Mouse (Mus musculus): ENCODE measurements around the gene Casq2.

The Casq2 gene

GRCm38 (mm10) chr3:102086283-102086682 lies at the start of gene Casq2:
Gene Casq2, plus strand, starts transcription at chr3:102086415.
- DNase-seq (ENCODE audit: low spot score in 2 of 2), result no peak

DNA sequence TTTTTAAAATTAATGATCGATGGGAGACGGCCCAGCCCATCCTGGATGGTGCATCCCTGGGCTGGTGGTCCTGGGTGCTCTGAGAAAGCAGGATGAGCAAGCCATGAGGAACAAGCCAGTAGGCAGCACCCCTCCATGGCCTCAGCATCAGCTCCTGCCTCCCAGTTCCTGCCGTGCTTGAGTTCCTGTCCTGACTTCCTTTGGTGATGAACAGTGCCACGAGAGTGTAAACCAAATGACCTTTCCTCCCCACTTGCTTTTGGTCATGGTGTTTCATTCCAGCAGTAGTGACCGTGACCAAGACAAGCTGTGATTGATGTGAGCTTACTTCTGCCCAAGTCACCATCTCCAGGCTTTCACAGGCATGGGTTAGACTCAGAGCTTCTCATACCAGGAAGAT lies 48.4 kb upstream of the Casq2 start:
- no peak for DNase-seq (ENCODE audit: low spot score in 2 of 2)

DNA sequence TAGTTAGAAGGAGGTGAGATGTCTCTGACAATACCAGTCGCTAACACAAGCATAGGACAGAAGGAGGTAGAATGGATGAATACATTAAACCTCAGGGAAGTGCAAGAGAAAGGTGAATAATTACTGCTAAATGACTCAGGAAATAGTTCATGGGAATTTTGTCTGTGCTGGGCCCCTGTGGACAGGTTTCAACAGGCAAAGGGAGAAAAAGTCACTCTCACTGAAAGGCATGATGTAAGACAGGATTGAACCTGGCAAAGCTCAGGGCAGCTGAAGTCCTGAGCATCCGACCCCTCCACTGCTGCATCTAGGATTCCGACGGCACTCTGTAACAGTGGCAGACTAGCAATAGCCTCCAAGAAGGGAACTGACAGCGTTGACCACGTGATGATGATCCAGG lies 47.6 kb upstream of the Casq2 start:
- DNase-seq (ENCODE audit: low spot score in 2 of 2), result no peak

DNA sequence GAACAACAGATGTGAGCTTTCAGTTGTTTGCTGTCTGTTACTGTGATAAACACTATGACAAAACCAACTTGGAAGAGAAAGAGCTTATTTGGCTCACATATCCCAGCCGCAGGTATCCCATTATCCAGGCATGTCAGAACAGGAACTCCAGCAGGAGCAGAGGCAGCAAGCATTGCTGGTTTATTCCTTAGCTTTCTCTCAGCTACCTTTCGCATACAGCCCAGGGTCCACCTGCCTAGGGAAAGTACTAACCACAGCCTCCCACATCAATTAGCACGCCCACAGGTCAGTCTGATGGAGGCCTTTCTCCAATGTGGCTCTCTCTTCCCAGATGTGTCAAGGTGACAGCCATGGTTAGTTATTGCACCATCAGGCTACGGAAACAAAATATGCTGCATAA lies 44.6 kb upstream of the Casq2 start:
- no peak for DNase-seq (ENCODE audit: low spot score in 2 of 2)

GRCm38 (mm10) chr3:102045071-102045470 lies 41.1 kb upstream of the Casq2 start:
- DNase-seq (ENCODE audit: low spot score in 2 of 2), result no peak

DNA sequence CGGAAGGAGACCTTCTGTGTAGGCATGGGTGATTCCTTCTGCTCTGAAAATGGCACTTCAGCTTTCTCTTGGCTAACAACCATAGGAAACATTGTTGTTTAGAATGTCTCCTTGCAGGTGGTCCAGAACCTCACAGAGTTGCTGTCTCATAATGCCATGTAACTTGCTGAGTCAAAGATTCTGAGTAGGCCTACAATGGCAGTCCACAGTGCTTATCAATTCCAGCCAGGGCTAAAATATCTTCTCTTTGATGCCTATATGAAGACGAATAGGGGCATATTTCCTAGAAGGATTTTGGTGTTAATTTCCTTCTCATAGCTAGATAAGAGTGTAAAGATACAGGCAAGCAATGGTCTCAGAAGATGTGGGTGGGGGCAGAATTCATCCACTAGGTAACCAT lies 38.7 kb upstream of the Casq2 start:
- no peak for DNase-seq (ENCODE audit: low spot score in 2 of 2)

GRCm38 (mm10) chr3:102049207-102050104 lies 36.8 kb upstream of the Casq2 start:
- DNase-seq (ENCODE audit: low spot score in 2 of 2), result no peak

- DNase-seq (ENCODE audit: low spot score in 2 of 2), result no peak
These were observed 34.2 kb upstream of the Casq2 start for GRCm38 (mm10) chr3:102052036-102052435.

GRCm38 (mm10) chr3:102053293-102053692 lies 32.9 kb upstream of the Casq2 start:
- no peak for DNase-seq (ENCODE audit: low spot score in 2 of 2)

GRCm38 (mm10) chr3:102055878-102056277 lies 30.3 kb upstream of the Casq2 start:
- DNase-seq (ENCODE audit: low spot score in 2 of 2), result no peak

GRCm38 (mm10) chr3:102060065-102060464 lies 26.1 kb upstream of the Casq2 start:
- DNase-seq (ENCODE audit: low spot score in 2 of 2), result no peak

DNA sequence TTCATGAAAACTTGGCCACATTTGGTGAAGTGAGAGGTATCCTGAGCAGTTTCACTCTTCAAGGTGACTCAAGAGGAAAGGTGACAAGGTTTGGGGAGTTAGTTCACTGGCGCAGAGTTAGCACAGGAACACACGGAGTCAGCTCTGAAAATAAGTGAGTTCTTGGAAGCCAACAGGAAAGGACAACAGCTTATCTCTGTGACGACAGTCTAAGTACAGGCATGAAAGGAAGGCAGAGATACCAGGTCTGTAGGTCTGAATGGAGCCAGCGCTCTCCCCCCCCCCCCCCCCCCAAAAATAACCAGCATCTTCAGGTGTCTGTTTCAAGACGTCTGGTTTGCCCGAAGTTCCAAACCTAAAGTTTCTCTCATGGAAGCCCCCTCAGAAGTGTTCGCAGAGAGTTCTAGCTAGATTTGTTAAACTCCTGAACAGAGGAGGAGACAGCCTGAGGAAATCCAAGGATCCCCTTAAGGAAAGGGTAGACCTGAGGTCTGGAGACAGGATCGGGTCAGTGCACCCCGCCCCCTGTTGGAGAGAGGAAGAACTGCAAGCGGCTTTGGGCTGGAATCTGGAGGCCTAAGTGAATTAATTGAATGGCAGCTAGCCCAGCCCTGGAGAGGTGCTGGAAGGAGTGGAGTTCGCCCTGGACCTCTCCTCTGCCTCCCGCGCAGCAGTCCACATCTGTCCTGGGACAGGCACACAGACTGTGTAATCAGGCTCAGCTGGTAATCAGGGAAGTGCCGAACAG lies 24.1 kb upstream of the Casq2 start:
- peak in 1 of 2 experiments; percentile 19 for DNase-seq (ENCODE audit: low spot score in 2 of 2)

GRCm38 (mm10) chr3:102062671-102063010 lies 23.6 kb upstream of the Casq2 start:
- no peak for DNase-seq (ENCODE audit: low spot score in 2 of 2)

DNA sequence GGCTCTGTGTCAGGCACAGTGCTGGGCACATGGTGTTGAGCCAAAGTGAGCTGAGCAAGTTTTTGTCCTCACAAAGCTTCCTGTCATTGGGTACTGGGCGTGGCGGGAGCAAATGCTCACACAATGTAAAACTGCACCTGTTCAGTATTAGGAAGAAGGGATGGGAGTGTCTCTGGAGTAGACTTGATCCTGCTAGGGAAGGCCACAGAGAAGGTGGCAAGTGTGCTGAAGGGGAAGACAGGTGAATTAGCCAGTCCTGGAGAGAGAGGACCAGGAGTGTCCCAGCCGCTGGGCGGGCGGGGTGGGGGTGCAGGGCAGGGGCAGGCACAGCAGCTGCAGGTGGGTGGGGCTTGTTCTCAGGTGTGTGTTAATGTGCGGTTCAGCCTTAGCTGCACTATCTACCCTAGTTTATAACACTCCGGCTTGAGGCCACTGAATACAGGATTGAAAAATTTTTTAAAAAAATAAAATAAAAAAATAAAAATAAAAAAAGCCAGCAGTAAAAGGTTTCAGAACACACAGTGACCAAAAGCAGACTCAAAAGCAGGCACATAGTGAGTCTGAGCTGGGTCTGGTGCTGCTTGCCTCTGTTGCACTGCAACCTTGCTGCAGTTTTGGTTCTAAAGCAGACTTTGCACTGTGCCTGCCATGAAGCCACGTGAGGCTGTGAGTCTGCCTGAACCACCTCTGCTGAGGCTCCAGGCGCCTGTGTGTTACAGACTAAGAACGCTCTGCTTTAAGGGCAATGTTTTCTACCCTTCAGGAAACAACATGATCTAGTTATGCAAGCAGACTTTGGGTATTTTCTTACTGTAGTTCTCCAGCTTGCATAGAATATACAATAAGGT lies 22.7 kb upstream of the Casq2 start:
- no peak for DNase-seq (ENCODE audit: low spot score in 2 of 2)

DNA sequence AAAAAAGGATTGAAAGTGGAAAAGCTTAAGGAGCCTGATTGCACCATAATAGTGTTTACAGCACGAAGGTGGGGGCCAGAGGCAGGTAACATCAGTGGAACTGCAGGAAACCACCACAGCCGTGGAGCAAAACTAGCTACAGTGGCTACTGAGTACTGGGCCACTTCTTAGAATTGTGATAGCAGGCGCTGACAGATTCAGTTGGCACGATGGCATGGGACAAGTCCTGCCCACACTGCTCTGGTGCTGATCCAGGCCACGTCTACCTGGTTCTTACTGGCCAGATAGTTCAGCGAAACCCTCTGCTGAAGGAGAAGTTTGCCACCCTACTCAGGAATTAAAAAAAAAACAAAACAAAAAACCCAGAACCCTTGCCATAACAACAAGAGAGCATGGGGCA lies 21.6 kb upstream of the Casq2 start:
- no peak for DNase-seq (ENCODE audit: low spot score in 2 of 2)

DNA sequence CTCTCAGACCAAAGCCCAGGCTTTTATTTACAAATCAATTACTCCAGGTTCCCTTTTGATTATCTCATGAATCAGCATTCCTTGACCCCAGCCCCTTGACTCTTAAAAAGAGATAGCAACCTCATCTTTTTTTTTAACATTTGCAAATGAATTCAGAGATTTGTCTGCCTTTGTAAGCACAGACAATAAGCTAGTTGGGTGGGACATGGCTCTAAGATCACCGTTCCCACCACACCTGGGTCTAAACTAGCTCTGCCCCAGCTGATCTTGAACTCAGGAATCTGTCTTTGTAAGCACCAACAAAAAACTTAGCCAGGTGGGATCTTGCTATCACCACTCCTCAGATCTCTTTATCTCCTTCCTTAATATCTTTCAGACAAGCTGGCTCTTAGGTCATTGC lies 18.9 kb upstream of the Casq2 start:
- no peak for DNase-seq (ENCODE audit: low spot score in 2 of 2)

DNA sequence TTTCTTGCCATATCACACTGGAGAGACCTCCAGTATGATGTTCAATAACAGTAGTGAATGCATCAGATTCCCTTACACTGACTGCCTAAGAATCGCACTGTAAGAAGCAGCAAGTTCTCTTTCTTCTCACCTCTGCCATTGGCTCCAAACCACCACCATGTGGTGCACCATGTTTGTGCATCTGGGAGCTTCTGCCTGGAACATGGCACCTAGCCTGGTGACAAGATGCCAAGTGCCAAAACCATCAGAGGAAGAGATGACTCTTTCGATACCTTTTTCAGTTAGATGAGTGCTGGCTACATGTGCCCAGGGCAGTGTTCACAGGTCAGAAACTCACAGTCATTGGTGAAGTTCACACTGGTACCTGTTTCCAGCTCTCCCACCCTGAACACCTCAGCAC lies 18.4 kb upstream of the Casq2 start:
- no peak for DNase-seq (ENCODE audit: low spot score in 2 of 2)

DNA sequence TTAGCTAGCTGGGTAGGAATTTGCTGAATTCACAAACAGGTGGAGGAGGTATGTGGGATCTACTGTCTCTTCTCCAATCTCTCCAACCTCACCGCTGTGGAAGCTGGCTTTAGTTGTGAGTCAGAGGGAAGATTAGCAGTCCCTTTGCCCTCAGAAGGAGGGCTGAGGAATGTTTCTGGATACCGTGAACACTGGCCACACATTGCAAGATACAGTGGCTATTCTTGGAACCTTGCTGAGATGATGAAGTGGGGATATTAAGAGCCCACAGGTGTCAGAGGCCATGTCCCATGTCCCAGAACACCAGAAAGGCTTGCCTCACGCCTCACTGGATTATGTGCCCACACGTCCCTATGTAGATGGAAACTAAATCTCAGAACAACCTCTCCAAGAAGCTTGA lies 17.0 kb upstream of the Casq2 start:
- DNase-seq (ENCODE audit: low spot score in 2 of 2), result no peak

GRCm38 (mm10) chr3:102069686-102070085 lies 16.5 kb upstream of the Casq2 start:
- no peak for DNase-seq (ENCODE audit: low spot score in 2 of 2)

DNA sequence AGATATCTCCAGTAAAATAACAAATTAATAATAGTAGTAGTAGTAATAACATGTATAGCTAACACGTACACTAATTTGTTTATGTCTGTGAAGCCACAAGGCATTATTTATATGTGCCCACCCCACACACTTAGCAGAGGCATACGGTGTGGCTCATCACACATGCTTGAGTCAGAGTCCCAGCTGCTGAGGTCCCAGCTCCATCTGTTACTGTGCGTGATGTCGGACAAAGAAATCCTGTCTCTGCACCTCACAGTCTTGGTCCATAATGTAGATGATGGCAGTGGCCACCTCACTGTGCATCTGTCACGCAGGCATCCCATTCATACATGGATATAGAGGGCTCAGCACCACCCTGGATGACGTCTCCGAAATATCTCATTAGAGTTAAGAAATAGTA lies 15.9 kb upstream of the Casq2 start:
- DNase-seq (ENCODE audit: low spot score in 2 of 2), result no peak

GRCm38 (mm10) chr3:102071016-102071415 lies 15.2 kb upstream of the Casq2 start:
- no peak for DNase-seq (ENCODE audit: low spot score in 2 of 2)

DNA sequence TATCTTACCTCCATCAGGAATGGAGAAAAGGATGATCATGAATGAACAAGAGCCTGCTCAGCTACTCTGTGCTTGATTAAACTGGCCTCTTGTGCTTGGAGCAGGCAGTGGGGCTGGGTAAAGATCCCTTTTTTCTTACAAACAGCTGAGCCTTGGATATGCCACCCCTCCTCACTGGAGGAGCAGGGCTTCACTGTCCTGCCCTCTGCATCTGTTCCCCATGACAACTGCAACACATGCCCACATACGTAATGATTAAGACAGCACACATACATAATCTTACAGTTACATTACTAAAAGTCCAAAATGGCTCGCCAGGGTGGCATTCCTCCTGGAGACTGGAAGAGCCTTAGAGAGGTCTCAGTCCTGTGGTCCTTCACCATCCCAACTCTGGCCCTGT lies 6.8 kb upstream of the Casq2 start:
- no peak for DNase-seq (ENCODE audit: low spot score in 2 of 2)
